Mouse (Mus musculus) 3T3-L1 (cell line): ENCODE results near the gene Auh.

Experiments used
- DNase-seq: peaks from one replicate; pipeline ENCODE4 v3.0.0-alpha.2; 2015; ENCODE audit warnings: low read depth, low spot score

Auh gene

GRCm38 (mm10) chr13:52833748-52834147 lies 95.7 kb downstream of the Auh start:
- no peak for DNase-seq

- DNase-seq, result no peak
Observed at GRCm38 (mm10) chr13:52833220-52833619, 96.3 kb downstream of the Auh start.

GRCm38 (mm10) chr13:52832481-52833170 lies 96.9 kb downstream of the Auh start:
- no peak for DNase-seq

- DNase-seq, result no peak
Observed at GRCm38 (mm10) chr13:52831037-52831757, 98.3 kb downstream of the Auh start.

GRCm38 (mm10) chr13:52828946-52829523 lies 100.4 kb downstream of the Auh start:
- DNase-seq, result peak; percentile 86

GRCm38 (mm10) chr13:52828217-52828616 lies 101.3 kb downstream of the Auh start:
- DNase-seq, result peak; percentile 30

GRCm38 (mm10) chr13:52826666-52827065 lies 102.8 kb downstream of the Auh start:
- DNase-seq, result no peak

GRCm38 (mm10) chr13:52824754-52825153 lies 104.7 kb downstream of the Auh start:
- no peak for DNase-seq

GRCm38 (mm10) chr13:52822165-52823149 lies 107.0 kb downstream of the Auh start:
- peak; percentile 79 for DNase-seq

GRCm38 (mm10) chr13:52821571-52821970 lies 107.9 kb downstream of the Auh start:
- DNase-seq, result peak; percentile 69

GRCm38 (mm10) chr13:52819901-52820300 lies 109.6 kb downstream of the Auh start:
- DNase-seq, result no peak

- DNase-seq, result peak; percentile 84
Observed at GRCm38 (mm10) chr13:52818760-52819159, 110.7 kb downstream of the Auh start.

- DNase-seq, result peak; percentile 19
Observed at GRCm38 (mm10) chr13:52817991-52818491, 111.4 kb downstream of the Auh start.

GRCm38 (mm10) chr13:52813750-52814149 lies 115.7 kb downstream of the Auh start:
- no peak for DNase-seq

- DNase-seq, result no peak
Observed at GRCm38 (mm10) chr13:52812549-52813515, 116.6 kb downstream of the Auh start.

- DNase-seq, result peak; percentile 33
Observed at GRCm38 (mm10) chr13:52807722-52808121, 121.8 kb downstream of the Auh start.

GRCm38 (mm10) chr13:52806029-52806428 lies 123.5 kb downstream of the Auh start:
- no peak for DNase-seq

GRCm38 (mm10) chr13:52805581-52805980 lies 123.9 kb downstream of the Auh start:
- no peak for DNase-seq

- DNase-seq, result peak; percentile 42
Observed at GRCm38 (mm10) chr13:52802482-52802881, 127.0 kb downstream of the Auh start.

- no peak for DNase-seq
Observed at GRCm38 (mm10) chr13:52800687-52801341, 128.7 kb downstream of the Auh start.
